Mouse (Mus musculus) forebrain, embryonic 15.5 days (tissue): ENCODE results near the gene Ap2a1. TPM values are rescaled to one million over a fixed set of nuclear protein-coding genes. Genes with fewer than 3 reads are reported as not detected.
A peak's percentile ranks its signal among the peaks of the same experiment; 100 is the strongest.

Experiments used
- ATAC-seq: fragments of 200-750 bp; cut with Nextera tagmentation; replicated peaks from 2 replicates; pipeline ENCODE4 v1.8.0; 2017; ENCODE audit warnings: mild to moderate bottlenecking, moderate TSS enrichment, moderate library complexity
- H3K27ac ChIP-seq: fragments of 300-500 bp; sonication (generic); replicated peaks from 2 replicates; pipeline ENCODE4 v1.5.1; 2015; ENCODE audit warnings: mild to moderate bottlenecking, inconsistent platforms
- H3K27me3 ChIP-seq: fragments of 300-500 bp; sonication (generic); 2 replicates; pipeline ENCODE4 v1.6.1; 2015; ENCODE audit warnings: inconsistent platforms
- H3K36me3 ChIP-seq: fragments of 300-500 bp; sonication (generic); 2 replicates; pipeline ENCODE4 v1.6.1; 2015; ENCODE audit warnings: mild to moderate bottlenecking, inconsistent platforms
- H3K4me1 ChIP-seq: fragments of 300-500 bp; sonication (generic); 2 replicates; pipeline ENCODE4 v1.6.1; 2015; ENCODE audit warnings: inconsistent platforms
- H3K4me2 ChIP-seq: fragments of 300-500 bp; sonication (generic); replicated peaks from 2 replicates; pipeline ENCODE4 v1.6.1; 2015; ENCODE audit warnings: mild to moderate bottlenecking, inconsistent platforms
- H3K4me3 ChIP-seq: fragments of 300-500 bp; sonication (generic); 2 replicates; pipeline ENCODE4 v1.5.1; 2015; ENCODE audit warnings: mild to moderate bottlenecking, inconsistent platforms
- H3K9ac ChIP-seq: fragments of 300-500 bp; sonication (generic); replicated peaks from 2 replicates; pipeline ENCODE4 v1.6.1; 2015; ENCODE audit warnings: mild to moderate bottlenecking, inconsistent platforms
- H3K9me3 ChIP-seq: fragments of 300-500 bp; sonication (generic); 2 replicates; pipeline ENCODE4 v1.6.1; 2016; ENCODE audit warnings: inconsistent platforms
- WGBS: fragments of 180-500 bp; shearing (Covaris S2); methylation state at CpG from one replicate; pipeline ENCODE4 v1.1.7; 2015; ENCODE audit warnings: mixed read lengths; 5-methylcytosine and 5-hydroxymethylcytosine counted together
- polyA plus RNA-seq: library from polyadenylated mRNA; unstranded; fragments of >200 nt; fragmentation: Nextera tagmentation; extraction: Ambion mirVana; gene quantifications from 2 replicates; pipeline ENCODE4 v1.2.1, GENCODE M21; 2015

The Ap2a1 gene
- polyA plus RNA-seq, 1 experiment from 2014 or later, result 107 TPM

DNA sequence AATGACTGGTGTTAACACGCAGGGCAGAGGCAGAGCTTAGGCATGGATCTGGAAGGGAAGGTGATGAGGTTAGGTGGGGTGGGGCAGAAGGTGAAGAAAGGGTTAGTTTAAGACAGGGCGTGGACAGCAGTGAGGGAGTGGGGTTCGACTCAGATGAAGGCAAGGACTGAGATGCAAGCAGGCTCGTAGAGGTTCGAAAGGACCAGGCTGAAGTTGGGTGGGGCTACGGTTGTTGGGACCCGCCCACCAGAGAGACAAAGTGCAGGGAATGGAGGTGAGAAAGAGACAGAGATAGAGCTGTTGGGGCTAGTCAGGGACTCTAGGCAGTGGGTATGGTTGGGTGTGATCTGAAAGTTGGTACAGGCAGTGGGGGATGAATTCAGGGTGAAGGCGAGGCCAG is 33.0 kb upstream of the Ap2a1 start:
- no peak overlapping the region for H3K4me3 ChIP-seq
- H3K9me3 ChIP-seq, result no peaks in the 10 kb centered on the region
- H3K4me1 ChIP-seq, result no peaks in the 10 kb centered on the region
- ATAC-seq, result no peak
- no peaks in the 10 kb centered on the region for H3K27me3 ChIP-seq
- H3K27ac ChIP-seq, result no peak overlapping the region
- H3K4me2 ChIP-seq, result no peak overlapping the region
- 83% methylated on average over 8 of the region's 8 CpGs for WGBS
- H3K9ac ChIP-seq, result no peak overlapping the region
- H3K36me3 ChIP-seq, result peaks cover 73% of the 10 kb centered on the region

DNA sequence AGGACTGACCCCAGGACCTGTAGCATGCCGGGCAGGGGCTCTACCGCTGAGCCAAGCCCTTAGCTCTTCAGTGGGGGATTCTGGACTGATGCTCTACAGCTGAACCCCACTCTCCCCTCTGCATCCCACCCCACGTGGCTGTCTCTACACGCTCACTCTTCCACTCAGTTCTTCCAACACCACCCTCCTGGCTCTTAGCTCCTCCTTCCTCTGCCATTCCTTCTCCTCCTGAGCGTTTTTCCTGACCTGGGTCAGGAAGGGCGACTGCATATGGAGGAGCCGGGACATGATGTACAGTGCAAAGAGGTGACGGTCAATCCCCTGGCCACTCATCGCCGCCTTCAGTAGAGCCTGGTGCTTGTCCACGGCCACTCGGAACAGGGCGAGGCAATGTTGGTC is 31.2 kb upstream of the Ap2a1 start:
- no peak overlapping the region for H3K4me3 ChIP-seq
- no peak overlapping the region for H3K9ac ChIP-seq
- no peaks in the 10 kb centered on the region for H3K27me3 ChIP-seq
- H3K4me1 ChIP-seq, result no peaks in the 10 kb centered on the region
- no peak for ATAC-seq
- H3K9me3 ChIP-seq, result no peaks in the 10 kb centered on the region
- no peak overlapping the region for H3K27ac ChIP-seq
- no peak overlapping the region for H3K4me2 ChIP-seq
- 92% methylated on average over 13 of the region's 13 CpGs for WGBS
- H3K36me3 ChIP-seq, result peaks cover 57% of the 10 kb centered on the region

- no peak overlapping the region for H3K9ac ChIP-seq
- H3K4me3 ChIP-seq, result no peak overlapping the region
- H3K9me3 ChIP-seq, result no peaks in the 10 kb centered on the region
- no peaks in the 10 kb centered on the region for H3K27me3 ChIP-seq
- H3K4me2 ChIP-seq, result no peak overlapping the region
- H3K36me3 ChIP-seq, result peaks cover 52% of the 10 kb centered on the region
- no peaks in the 10 kb centered on the region for H3K4me1 ChIP-seq
- 90% methylated on average over 10 of the region's 10 CpGs for WGBS
- H3K27ac ChIP-seq, result no peak overlapping the region
- no peak for ATAC-seq
Observed at GRCm38 (mm10) chr7:44959874-44960511, 30.7 kb upstream of the Ap2a1 start.

- no peaks in the 10 kb centered on the region for H3K27me3 ChIP-seq
- H3K4me3 ChIP-seq, result no peak overlapping the region
- no peak overlapping the region for H3K27ac ChIP-seq
- no peaks in the 10 kb centered on the region for H3K9me3 ChIP-seq
- H3K36me3 ChIP-seq, result peaks cover 46% of the 10 kb centered on the region
- WGBS, result 93% methylated on average over 8 of the region's 8 CpGs
- no peak overlapping the region for H3K9ac ChIP-seq
- ATAC-seq, result no peak
- H3K4me2 ChIP-seq, result no peak overlapping the region
- no peaks in the 10 kb centered on the region for H3K4me1 ChIP-seq
Observed at GRCm38 (mm10) chr7:44959281-44959680, 30.0 kb upstream of the Ap2a1 start.

- H3K4me1 ChIP-seq, result no peaks in the 10 kb centered on the region
- H3K27me3 ChIP-seq, result 0 out of 2 replicates have a peak, but pooled peaks cover 4% of the 10 kb centered on the region
- H3K9me3 ChIP-seq, result no peaks in the 10 kb centered on the region
- H3K4me2 ChIP-seq, result no peak overlapping the region
- H3K27ac ChIP-seq, result no peak overlapping the region
- WGBS, result 55% methylated on average over 7 of the region's 7 CpGs
- H3K4me3 ChIP-seq, result no peak overlapping the region
- no peak overlapping the region for H3K9ac ChIP-seq
- ATAC-seq, result no peak
- H3K36me3 ChIP-seq, result peaks cover 39% of the 10 kb centered on the region
Observed at GRCm38 (mm10) chr7:44958208-44958607, 28.9 kb upstream of the Ap2a1 start.

- Histone ChIP-seq H3K4me2 (no peak overlapping the region), H3K9ac (no peak overlapping the region), H3K4me1 (peaks cover 8% of the 10 kb centered on the region), H3K9me3 (no peaks in the 10 kb centered on the region), H3K4me3 (no peak overlapping the region), H3K27ac (no peak overlapping the region), H3K27me3 (peaks cover 9% of the 10 kb centered on the region; the same call in 1 of the 2 replicates), H3K36me3 (peaks cover 33% of the 10 kb centered on the region)
- 74% methylated on average over 20 of the region's 20 CpGs for WGBS
- ATAC-seq, result no peak
Observed at GRCm38 (mm10) chr7:44957183-44957835, 28.0 kb upstream of the Ap2a1 start.

- no peak for ATAC-seq
- H3K4me3 ChIP-seq, result no peak overlapping the region
- H3K4me2 ChIP-seq, result no peak overlapping the region
- H3K9ac ChIP-seq, result no peak overlapping the region
- H3K27me3 ChIP-seq, result peaks cover 19% of the 10 kb centered on the region
- WGBS, result 65% methylated on average over 6 of the region's 6 CpGs
- H3K27ac ChIP-seq, result no peak overlapping the region
- peaks cover 17% of the 10 kb centered on the region for H3K4me1 ChIP-seq
- H3K36me3 ChIP-seq, result peaks cover 23% of the 10 kb centered on the region
- H3K9me3 ChIP-seq, result no peaks in the 10 kb centered on the region
Observed at GRCm38 (mm10) chr7:44956266-44956665, 27.0 kb upstream of the Ap2a1 start.

GRCm38 (mm10) chr7:44955628-44956027 is 26.3 kb upstream of the Ap2a1 start:
- no peak for ATAC-seq
- peaks cover 17% of the 10 kb centered on the region for H3K4me1 ChIP-seq
- no peak overlapping the region for H3K4me2 ChIP-seq
- H3K36me3 ChIP-seq, result peaks cover 17% of the 10 kb centered on the region
- H3K27ac ChIP-seq, result no peak overlapping the region
- no peak overlapping the region for H3K4me3 ChIP-seq
- peaks cover 25% of the 10 kb centered on the region for H3K27me3 ChIP-seq
- H3K9ac ChIP-seq, result no peak overlapping the region
- 50% methylated on average over 5 of the region's 5 CpGs for WGBS
- H3K9me3 ChIP-seq, result no peaks in the 10 kb centered on the region

DNA sequence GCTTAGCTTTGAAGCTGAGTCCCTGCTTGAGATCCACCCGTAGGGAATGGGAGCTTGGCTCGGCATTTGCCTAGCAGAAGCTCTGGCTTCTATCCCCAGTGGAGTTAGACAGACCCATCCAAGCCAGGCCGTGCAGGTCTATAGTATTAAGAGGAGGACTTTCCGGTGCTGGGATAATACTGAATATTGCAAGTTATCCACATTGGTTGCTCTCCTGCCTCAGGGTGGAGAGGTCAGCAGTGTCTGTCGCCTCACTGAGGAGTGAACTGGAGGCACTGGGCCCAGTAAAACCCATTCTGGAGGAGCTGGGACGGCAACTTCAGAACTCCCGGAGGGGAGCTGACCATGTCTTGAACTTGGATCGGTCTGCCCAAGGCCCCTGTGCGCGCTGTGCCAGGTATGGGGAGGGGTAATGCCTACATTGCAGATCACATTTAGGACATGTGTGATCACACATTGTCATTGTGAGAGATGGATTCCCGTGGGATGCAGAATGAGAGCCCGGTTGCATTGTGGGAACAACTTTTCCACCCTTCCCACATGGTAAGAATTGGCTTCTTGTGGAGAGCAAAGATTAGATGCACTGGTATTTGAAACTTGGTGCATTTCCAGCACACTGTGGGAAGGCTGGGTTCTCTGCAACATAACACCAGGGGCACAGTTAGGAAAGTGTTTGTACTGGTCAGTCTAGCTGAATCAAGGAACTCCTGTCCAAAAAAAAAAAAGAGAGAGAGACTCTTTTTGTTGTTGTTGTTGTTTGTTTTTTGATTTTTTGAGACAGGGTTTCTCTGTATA is 25.0 kb upstream of the Ap2a1 start:
- H3K4me3 ChIP-seq, result no peak overlapping the region
- ATAC-seq, result no peak
- H3K4me2 ChIP-seq, result no peak overlapping the region
- H3K36me3 ChIP-seq, result peaks cover 8% of the 10 kb centered on the region
- no peak overlapping the region for H3K9ac ChIP-seq
- H3K27ac ChIP-seq, result no peak overlapping the region
- 83% methylated on average over 12 of the region's 12 CpGs for WGBS
- peaks cover 29% of the 10 kb centered on the region for H3K27me3 ChIP-seq
- H3K9me3 ChIP-seq, result no peaks in the 10 kb centered on the region
- peaks cover 17% of the 10 kb centered on the region for H3K4me1 ChIP-seq

DNA sequence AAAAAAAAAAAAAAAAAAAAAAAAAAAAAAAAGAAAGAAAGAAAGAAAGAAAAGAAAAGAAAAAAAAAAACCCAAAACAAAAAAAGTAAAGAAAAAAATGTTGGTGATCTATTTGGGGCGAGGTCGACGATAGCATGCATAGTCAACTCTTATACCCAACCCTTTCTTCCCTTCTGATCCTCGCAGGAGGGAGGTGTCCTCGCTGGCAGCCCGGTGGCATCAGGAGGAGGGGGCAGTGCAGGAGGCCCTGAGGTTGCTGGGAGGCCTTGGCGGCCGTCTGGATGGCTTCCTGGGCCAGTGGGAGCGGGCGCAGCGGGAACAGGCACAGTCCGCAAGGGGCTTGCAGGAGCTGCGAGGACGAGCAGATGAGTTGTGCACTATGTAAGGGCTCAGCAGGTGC is 24.3 kb upstream of the Ap2a1 start:
- Histone ChIP-seq H3K4me2 (no peak overlapping the region), H3K4me3 (no peak overlapping the region), H3K27ac (no peak overlapping the region), H3K27me3 (peaks cover 29% of the 10 kb centered on the region), H3K4me1 (peaks cover 17% of the 10 kb centered on the region), H3K9ac (no peak overlapping the region), H3K36me3 (peaks cover under 1% of the 10 kb centered on the region; the same call in 1 of the 2 replicates), H3K9me3 (no peaks in the 10 kb centered on the region)
- 56% methylated on average over 14 of the region's 14 CpGs for WGBS
- no peak for ATAC-seq

- Histone ChIP-seq H3K4me2 (peak overlapping the region; percentile 65), H3K4me1 (peaks cover 17% of the 10 kb centered on the region), H3K36me3 (no peaks in the 10 kb centered on the region), H3K4me3 (peak overlapping the region; percentile 40), H3K27me3 (peaks cover 29% of the 10 kb centered on the region), H3K9me3 (no peaks in the 10 kb centered on the region), H3K9ac (peak overlapping the region; percentile 46), H3K27ac (no peak overlapping the region; the same call in 1 of the 2 replicates)
- WGBS, result 6% methylated on average over 24 of the region's 24 CpGs
- ATAC-seq, result peak; percentile 74
Observed at GRCm38 (mm10) chr7:44952611-44953306, 23.5 kb upstream of the Ap2a1 start.

DNA sequence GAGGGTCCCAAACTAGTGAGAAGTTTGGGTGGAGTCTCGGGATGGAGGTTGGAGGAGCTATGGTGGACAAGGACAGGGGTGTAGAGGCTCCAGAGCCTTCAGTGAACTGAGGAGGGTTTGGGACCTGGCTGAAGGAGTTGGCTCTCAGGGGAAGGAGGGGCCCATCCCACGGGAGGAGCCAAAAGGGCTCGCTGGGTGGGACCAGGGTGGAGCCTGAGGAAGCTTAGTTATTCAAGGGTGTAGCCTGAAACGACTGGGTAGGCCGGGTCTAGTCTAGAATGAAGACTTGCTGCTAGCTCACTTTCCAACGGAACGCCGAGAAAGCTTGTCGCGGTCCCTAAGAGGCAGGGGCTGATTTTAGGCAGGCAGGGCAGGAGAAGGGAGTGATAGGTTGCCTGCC is 22.7 kb upstream of the Ap2a1 start:
- Histone ChIP-seq H3K36me3 (no peaks in the 10 kb centered on the region), H3K27ac (no peak overlapping the region), H3K9ac (peak overlapping the region; percentile 46), H3K4me3 (peak overlapping the region; percentile 40), H3K4me1 (peaks cover 17% of the 10 kb centered on the region), H3K27me3 (peaks cover 29% of the 10 kb centered on the region), H3K9me3 (no peaks in the 10 kb centered on the region), H3K4me2 (peak overlapping the region; percentile 65)
- 0 out of 2 replicates have a peak, but pooled peaks have one; percentile 27 for ATAC-seq
- WGBS, result under 1% methylated on average over 10 of the region's 10 CpGs
